Mouse (Mus musculus) hindbrain, postnatal 0 days (tissue): ENCODE results near the gene Lyve1. TPM values are rescaled to one million over a fixed set of nuclear protein-coding genes. Genes with fewer than 3 reads are reported as not detected.

ENCODE experiments used
- ATAC-seq: fragments of 200-750 bp; cut with Nextera tagmentation; 2 replicates; pipeline ENCODE4 v1.8.0; 2017; ENCODE audit warnings: mild to moderate bottlenecking, moderate TSS enrichment, moderate library complexity
- DNase-seq: peaks from one replicate; pipeline ENCODE4 v3.0.0-alpha.2; 2015; ENCODE audit warnings: low spot score
- H3K27ac ChIP-seq: fragments of 300-500 bp; sonication (generic); 2 replicates; pipeline ENCODE4 v1.5.1; 2014; ENCODE audit warnings: mild to moderate bottlenecking
- H3K27me3 ChIP-seq: fragments of 300-500 bp; sonication (generic); 2 replicates; pipeline ENCODE4 v1.6.1; 2014; ENCODE audit warnings: low read length, mixed read lengths; ENCODE audit not compliant: insufficient read depth
- H3K36me3 ChIP-seq: fragments of 300-500 bp; sonication (generic); 2 replicates; pipeline ENCODE4 v1.6.1; 2014; ENCODE audit warnings: low read length, mixed read lengths; ENCODE audit not compliant: insufficient read depth
- H3K4me1 ChIP-seq: fragments of 300-500 bp; sonication (generic); 2 replicates; pipeline ENCODE4 v1.6.1; 2014; ENCODE audit warnings: antibody characterized with exemption, low read length, mixed read lengths; ENCODE audit not compliant: insufficient read depth
- H3K4me2 ChIP-seq: fragments of 300-500 bp; sonication (generic); 2 replicates; pipeline ENCODE4 v1.6.1; 2014; ENCODE audit warnings: low read depth, mild to moderate bottlenecking, low read length, moderate library complexity, mixed read lengths
- H3K4me3 ChIP-seq: fragments of 300-500 bp; sonication (generic); 2 replicates; pipeline ENCODE4 v1.5.1; 2014; ENCODE audit warnings: low read length
- H3K9ac ChIP-seq: fragments of 300-500 bp; sonication (generic); replicated peaks from 2 replicates; pipeline ENCODE4 v1.6.1; 2014; ENCODE audit warnings: mild to moderate bottlenecking, low read length, moderate library complexity, mixed read lengths
- H3K9me3 ChIP-seq: fragments of 300-500 bp; sonication (generic); 2 replicates; pipeline ENCODE4 v1.6.1; 2016; ENCODE audit warnings: low read length, mixed read lengths
- CTCF ChIP-seq: IDR thresholded peaks from 2 replicates; pipeline ENCODE4 v1.5.1; 2016; ENCODE audit warnings: antibody characterized with exemption, control low read depth, low read depth
- WGBS: fragments of 180-500 bp; shearing (Covaris S2); extraction: QIAGEN DNeasy Blood & Tissue Kit; methylation state at CpG from one replicate; pipeline ENCODE4 v1.1.7; 2014; 5-methylcytosine and 5-hydroxymethylcytosine counted together
- polyA plus RNA-seq: library from polyadenylated mRNA; unstranded; fragments of >200 nt; fragmentation: Nextera tagmentation; extraction: Ambion mirVana; gene quantifications from 2 replicates; pipeline ENCODE4 v1.2.1, GENCODE M21; 2015
- total RNA-seq: library from RNA; depleted of rRNA; stranded (reverse); fragments of >200 nt; gene quantifications from 2 replicates; pipeline ENCODE4 v1.2.3, GENCODE M21; 2014

The Lyve1 gene
- total and polyA plus RNA-seq, 2 experiments from 2014 or later, result 6.3 to 9.7 TPM

- H3K4me3 ChIP-seq, result no peak overlapping the region
- 81% methylated on average over 6 of the region's 6 CpGs for WGBS
- no peaks in the 10 kb centered on the region; the same call in 1 of the 2 replicates for H3K4me1 ChIP-seq
- ATAC-seq (no peak), DNase-seq (no peak)
- H3K9ac ChIP-seq, result no peak overlapping the region
- H3K27me3 ChIP-seq, result no peaks in the 10 kb centered on the region
- TF ChIP-seq CTCF, result no peak
- no peaks in the 10 kb centered on the region for H3K36me3 ChIP-seq
- H3K4me2 ChIP-seq, result no peak overlapping the region
- no peak overlapping the region for H3K27ac ChIP-seq
- no peaks in the 10 kb centered on the region for H3K9me3 ChIP-seq
These were observed 4.1 kb upstream of the Lyve1 start for GRCm38 (mm10) chr7:110867116-110867515.

- no peaks in the 10 kb centered on the region for H3K36me3 ChIP-seq
- WGBS, result 93% methylated on average over 3 of the region's 3 CpGs
These were observed 3.0 kb upstream of the Lyve1 start for GRCm38 (mm10) chr7:110866021-110866420.

GRCm38 (mm10) chr7:110865570-110865969, 2.5 kb upstream of the Lyve1 start:
- Histone ChIP-seq H3K4me2 (no peak overlapping the region), H3K4me3 (no peak overlapping the region)

More at GRCm38 (mm10) chr7:110866021-110866420, 3.0 kb upstream of the Lyve1 start:
- Histone ChIP-seq H3K27me3 (no peaks in the 10 kb centered on the region), H3K4me3 (no peak overlapping the region), H3K9me3 (no peaks in the 10 kb centered on the region), H3K4me2 (no peak overlapping the region), H3K9ac (no peak overlapping the region), H3K4me1 (no peaks in the 10 kb centered on the region; the same call in 1 of the 2 replicates), H3K27ac (no peak overlapping the region)
- no peak for TF ChIP-seq CTCF
- DNase-seq, result no peak
- ATAC-seq, result no peak

GRCm38 (mm10) chr7:110865038-110865437, 2.0 kb upstream of the Lyve1 start:
- no peak overlapping the region for H3K27ac ChIP-seq
- ATAC-seq (no peak), DNase-seq (peak; percentile 4)
- H3K9ac ChIP-seq, result no peak overlapping the region
- no peaks in the 10 kb centered on the region; the same call in 1 of the 2 replicates for H3K4me1 ChIP-seq
- H3K27me3 ChIP-seq, result no peaks in the 10 kb centered on the region
- TF ChIP-seq CTCF, result no peak
- H3K4me2 ChIP-seq, result no peak overlapping the region
- H3K4me3 ChIP-seq, result no peak overlapping the region
- WGBS, result 47% methylated on average over 10 of the region's 10 CpGs
- H3K36me3 ChIP-seq, result no peaks in the 10 kb centered on the region
- no peaks in the 10 kb centered on the region for H3K9me3 ChIP-seq

More at GRCm38 (mm10) chr7:110865570-110865969, 2.5 kb upstream of the Lyve1 start:
- Histone ChIP-seq H3K36me3 (no peaks in the 10 kb centered on the region), H3K9ac (no peak overlapping the region), H3K4me1 (no peaks in the 10 kb centered on the region; the same call in 1 of the 2 replicates), H3K27ac (no peak overlapping the region), H3K9me3 (no peaks in the 10 kb centered on the region), H3K27me3 (no peaks in the 10 kb centered on the region)
- TF ChIP-seq CTCF, result no peak
- no peak for DNase-seq
- 86% methylated on average over 6 of the region's 6 CpGs for WGBS
- ATAC-seq, result no peak

GRCm38 (mm10) chr7:110860129-110860528, 2.9 kb downstream of the Lyve1 start:
- 82% methylated on average over 5 of the region's 5 CpGs for WGBS
- H3K27ac ChIP-seq, result no peak overlapping the region
- ATAC-seq, result no peak
- no peaks in the 10 kb centered on the region for H3K36me3 ChIP-seq
- no peak for DNase-seq
- no peak for TF ChIP-seq CTCF
- H3K9ac ChIP-seq, result no peak overlapping the region
- H3K4me3 ChIP-seq, result no peak overlapping the region
- H3K27me3 ChIP-seq, result no peaks in the 10 kb centered on the region
- no peak overlapping the region for H3K4me2 ChIP-seq
- no peaks in the 10 kb centered on the region; the same call in 1 of the 2 replicates for H3K4me1 ChIP-seq
- no peaks in the 10 kb centered on the region for H3K9me3 ChIP-seq

GRCm38 (mm10) chr7:110855604-110856003, 7.4 kb downstream of the Lyve1 start:
- Histone ChIP-seq H3K9ac (no peak overlapping the region), H3K4me2 (no peak overlapping the region), H3K27me3 (no peaks in the 10 kb centered on the region), H3K27ac (no peak overlapping the region), H3K9me3 (no peaks in the 10 kb centered on the region), H3K4me1 (peaks cover 5% of the 10 kb centered on the region; the same call in 1 of the 2 replicates), H3K4me3 (no peak overlapping the region), H3K36me3 (no peaks in the 10 kb centered on the region)
- WGBS, result 79% methylated on average over 1 of the region's 1 CpGs
- ATAC-seq (no peak), DNase-seq (no peak)
- TF ChIP-seq CTCF, result no peak

GRCm38 (mm10) chr7:110854927-110855546, 8.0 kb downstream of the Lyve1 start:
- Histone ChIP-seq H3K36me3 (no peaks in the 10 kb centered on the region), H3K4me3 (no peak overlapping the region), H3K9me3 (no peaks in the 10 kb centered on the region), H3K4me1 (peaks cover 5% of the 10 kb centered on the region; the same call in 1 of the 2 replicates), H3K9ac (no peak overlapping the region), H3K4me2 (no peak overlapping the region), H3K27ac (no peak overlapping the region), H3K27me3 (no peaks in the 10 kb centered on the region)
- WGBS, result 67% methylated on average over 8 of the region's 8 CpGs
- ATAC-seq (no peak), DNase-seq (peak; percentile 58)
- TF ChIP-seq CTCF, result no peak
